Mouse (Mus musculus): ENCODE data around the gene Tango2.

Tango2 gene

GRCm38 (mm10) chr16:18347931-18348600, at the start of gene Tango2, which contains the start of gene Arvcf:
Tango2 (minus strand) TSS chr16:18348103.
Arvcf (plus strand) TSS chr16:18348182.
- peak; percentile 24 for DNase-seq (ENCODE audit: low spot score)

GRCm38 (mm10) chr16:18396791-18397621, 49.1 kb upstream of the Tango2 start:
- DNase-seq (ENCODE audit: low spot score): no peak

DNA sequence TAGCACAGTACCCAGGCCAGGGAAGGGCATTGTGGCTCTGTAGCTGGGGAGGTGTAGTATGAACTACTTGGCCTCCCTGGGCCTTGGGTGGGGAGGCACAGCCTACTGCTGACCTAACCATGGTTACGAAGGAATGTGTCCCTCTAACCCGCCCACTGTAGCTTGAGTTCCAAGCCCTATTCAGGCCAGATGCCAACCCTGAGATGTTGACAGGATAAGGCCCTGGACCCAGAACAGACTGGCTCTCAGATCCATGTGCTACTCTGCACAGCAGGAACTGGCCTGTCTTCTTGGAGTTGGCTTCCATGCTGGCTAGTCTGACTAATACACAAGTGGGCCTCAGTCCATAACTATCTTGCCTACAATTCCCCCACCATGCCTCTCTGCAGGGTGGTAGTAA, 48.3 kb upstream of the Tango2 start:
- DNase-seq (ENCODE audit: low spot score): no peak

DNA sequence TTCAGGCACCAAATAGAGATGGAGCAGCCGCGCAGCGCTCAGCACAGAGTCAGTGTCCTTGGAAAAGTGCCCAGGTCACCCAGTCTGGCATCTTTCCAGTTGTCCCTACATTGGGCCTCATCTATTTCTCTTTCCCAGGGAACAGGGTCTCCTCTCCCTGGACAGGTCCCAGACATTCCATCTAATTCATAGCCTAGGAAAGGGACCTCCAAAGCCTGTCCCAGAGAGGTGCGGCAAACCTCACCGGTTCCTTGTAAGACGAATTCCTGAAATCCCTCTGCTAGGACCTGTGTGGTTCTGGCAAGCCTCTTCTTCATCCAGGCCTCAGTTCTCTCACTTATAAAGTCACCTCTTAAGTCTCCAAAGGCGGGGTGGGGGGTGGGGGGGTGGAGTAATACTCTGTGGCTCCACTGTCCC, 47.7 kb upstream of the Tango2 start:
- no peak for DNase-seq (ENCODE audit: low spot score)

- DNase-seq (ENCODE audit: low spot score): no peak
These were observed 47.1 kb upstream of the Tango2 start for GRCm38 (mm10) chr16:18394777-18395619.

DNA sequence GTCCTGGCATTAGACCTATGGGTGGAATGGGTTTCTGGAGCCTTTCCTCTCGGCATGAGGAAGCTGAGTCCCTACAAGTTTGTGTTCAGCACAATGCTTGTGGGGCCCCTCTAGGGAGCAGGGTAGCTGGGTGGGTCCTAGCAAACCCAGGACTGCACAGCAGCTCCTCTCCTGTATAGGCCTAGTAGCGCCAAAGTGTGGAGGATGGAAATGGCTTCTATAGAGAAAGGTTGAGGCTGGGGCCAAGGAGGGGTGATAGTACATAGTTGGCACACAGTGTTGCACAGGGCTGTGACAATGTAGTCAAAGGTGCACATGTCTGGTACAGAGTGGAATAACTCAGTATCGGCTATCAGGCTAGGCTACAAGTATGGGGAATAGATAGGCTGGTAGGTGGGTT, 46.2 kb upstream of the Tango2 start:
- DNase-seq (ENCODE audit: low spot score): no peak

- DNase-seq (ENCODE audit: low spot score): no peak
These were observed 45.7 kb upstream of the Tango2 start for GRCm38 (mm10) chr16:18393595-18393994.

- DNase-seq (ENCODE audit: low spot score): peak; percentile 71
These were observed 44.8 kb upstream of the Tango2 start for GRCm38 (mm10) chr16:18392469-18393426.

DNA sequence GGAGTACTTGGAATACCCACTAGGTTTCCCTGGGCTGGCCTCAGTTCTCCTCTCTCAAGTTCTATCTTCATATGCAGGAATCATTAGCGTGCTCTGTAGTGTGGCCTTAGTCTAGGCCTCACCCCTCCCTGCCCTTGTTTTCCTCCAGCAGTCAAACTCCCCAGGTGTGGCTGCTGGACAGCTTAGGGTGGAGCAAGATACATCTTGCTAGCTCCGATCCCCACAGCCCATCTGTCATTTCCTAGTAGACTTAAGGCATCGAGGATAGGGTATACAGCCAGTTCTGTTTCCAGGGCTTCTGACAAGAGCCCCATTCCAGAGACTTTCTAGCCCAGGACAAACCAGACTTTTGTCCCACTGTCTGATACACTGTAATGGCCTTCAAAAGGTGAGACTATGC, 43.8 kb upstream of the Tango2 start:
- no peak for DNase-seq (ENCODE audit: low spot score)

DNA sequence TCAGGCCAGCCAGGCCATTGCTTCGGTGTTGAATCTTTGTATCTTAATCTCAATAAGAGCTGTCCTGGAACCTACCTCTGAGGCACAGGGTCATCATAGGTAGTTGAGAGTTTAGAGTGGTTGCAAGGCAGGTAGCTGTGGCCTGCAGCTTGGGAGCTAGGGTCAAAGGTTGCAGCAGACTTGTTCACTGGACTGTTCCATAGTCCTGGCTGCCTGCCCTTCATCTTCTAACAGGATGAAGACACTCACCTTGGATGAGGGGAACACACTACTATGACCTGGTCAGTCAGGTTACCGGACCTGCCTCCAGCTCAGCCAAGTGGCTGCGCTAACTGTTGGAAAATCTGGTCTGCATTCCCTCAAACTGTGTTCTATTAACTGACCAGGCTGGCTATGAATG, 43.2 kb upstream of the Tango2 start:
- DNase-seq (ENCODE audit: low spot score): no peak

- DNase-seq (ENCODE audit: low spot score): no peak
These were observed 42.5 kb upstream of the Tango2 start for GRCm38 (mm10) chr16:18390399-18390798.

- no peak for DNase-seq (ENCODE audit: low spot score)
These were observed 40.9 kb upstream of the Tango2 start for GRCm38 (mm10) chr16:18388583-18389435.

- DNase-seq (ENCODE audit: low spot score): no peak
These were observed 40.0 kb upstream of the Tango2 start for GRCm38 (mm10) chr16:18387704-18388582.

DNA sequence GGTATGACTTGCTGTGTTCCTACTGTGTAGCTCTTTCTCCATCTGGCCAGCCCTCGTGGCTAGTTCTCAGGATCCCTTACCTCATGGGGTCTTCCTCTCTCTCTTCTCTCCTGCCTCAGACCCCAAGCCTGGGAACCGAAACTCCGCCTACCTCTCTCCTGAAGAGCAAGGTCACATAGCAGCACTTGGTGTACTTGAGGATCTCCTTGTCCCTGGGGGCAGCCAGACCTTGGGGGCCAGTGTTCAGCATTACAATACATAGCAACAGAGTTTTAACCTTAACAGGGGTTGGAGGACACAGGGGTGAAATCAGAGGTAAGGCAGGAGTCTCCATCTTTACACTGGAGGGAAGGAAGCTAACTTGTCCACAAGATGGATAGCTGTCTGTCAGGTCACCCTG, 39.1 kb upstream of the Tango2 start:
- no peak for DNase-seq (ENCODE audit: low spot score)

GRCm38 (mm10) chr16:18386451-18386850, 38.5 kb upstream of the Tango2 start:
- no peak for DNase-seq (ENCODE audit: low spot score)

DNA sequence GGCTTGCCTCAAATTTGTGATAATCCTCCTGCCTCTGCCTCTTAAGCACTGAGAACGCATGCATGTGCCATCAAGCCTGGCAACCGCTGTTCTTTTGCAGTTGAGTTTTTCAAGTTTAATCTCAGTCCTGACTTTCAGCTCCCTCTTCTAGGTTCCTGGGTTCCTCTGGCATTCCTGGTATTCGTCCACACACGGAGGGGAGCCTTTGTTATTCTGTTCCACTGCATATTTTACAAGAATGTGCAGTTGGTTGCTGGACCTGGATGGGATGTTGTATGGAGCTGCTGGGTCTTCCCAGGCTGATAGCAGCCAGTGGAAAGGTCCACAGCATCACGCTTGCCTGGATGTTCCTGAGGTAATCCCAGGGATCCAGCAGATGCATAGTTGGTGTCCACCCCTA, 37.5 kb upstream of the Tango2 start:
- DNase-seq (ENCODE audit: low spot score): no peak

- no peak for DNase-seq (ENCODE audit: low spot score)
These were observed 36.8 kb upstream of the Tango2 start for GRCm38 (mm10) chr16:18384659-18385058.

DNA sequence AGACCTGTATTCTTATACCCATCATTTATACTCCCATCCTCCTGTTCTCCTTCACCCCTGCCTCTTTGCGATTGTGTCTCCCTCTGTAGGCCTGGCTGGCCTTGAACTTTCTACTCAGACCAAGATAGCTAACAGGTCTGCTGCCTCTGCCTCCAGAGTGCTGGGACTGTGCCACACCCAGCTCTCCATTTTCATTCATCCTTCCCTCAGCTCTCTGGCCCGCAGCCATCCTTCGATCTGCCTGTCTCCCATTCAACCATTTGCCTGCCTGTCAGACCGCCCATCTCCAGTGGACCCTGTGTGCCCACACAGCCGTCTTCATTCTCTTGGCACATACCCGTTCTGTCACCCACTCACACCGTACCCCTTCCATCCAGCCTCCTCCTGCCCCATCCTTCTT, 36.3 kb upstream of the Tango2 start:
- no peak for DNase-seq (ENCODE audit: low spot score)

DNA sequence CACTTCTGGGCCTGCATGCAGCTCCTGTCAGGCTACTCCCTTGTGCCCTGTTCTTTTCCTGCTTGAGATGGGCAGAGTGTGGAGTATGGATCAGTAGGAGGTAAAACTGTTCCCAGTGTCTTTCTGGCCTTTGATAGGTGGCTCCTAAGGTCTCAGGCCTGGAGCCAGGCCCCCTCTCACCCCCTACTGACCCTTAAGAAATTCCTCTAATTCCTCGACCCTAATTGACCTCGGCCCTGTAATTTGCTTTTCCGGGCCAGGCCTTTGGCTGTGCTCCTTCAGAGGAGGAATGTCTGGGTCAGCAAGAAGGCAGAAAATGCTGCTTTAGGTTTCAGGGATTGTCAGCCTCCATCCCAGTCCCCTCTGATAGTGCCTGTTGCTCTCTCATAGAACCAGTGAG, 35.9 kb upstream of the Tango2 start:
- DNase-seq (ENCODE audit: low spot score): no peak
